Mouse (Mus musculus): ENCODE data around the gene Trappc4. TPM values are rescaled to one million over a fixed set of nuclear protein-coding genes. Genes with fewer than 3 reads are reported as not detected.
A peak's percentile ranks its signal among the peaks of the same experiment; 100 is the strongest.

Gene Trappc4
- polyA plus RNA-seq, 1 experiment from 2014 or later: 334 TPM

DNA sequence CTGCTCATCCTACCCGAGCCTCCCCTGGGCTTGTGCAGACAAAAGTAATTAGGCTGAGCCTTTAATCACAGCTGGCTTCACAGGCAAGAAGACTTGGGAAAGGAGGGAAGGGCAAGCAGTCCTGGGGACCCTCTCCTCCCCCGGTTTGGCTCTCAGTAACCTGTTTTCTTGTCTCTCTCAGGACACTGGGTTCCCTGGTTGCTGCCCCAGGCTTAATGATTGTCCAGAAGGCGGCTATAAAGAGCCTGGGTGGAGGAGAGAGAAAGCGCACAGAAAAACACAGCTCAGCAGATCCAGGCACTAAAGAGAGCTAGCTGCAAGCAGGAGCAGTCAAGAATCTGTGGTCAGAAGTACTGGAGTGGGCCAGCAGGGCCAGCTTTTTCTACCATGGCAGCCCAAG is 9.3 kb downstream of the Trappc4 start:
- Histone ChIP-seq H3K9ac (replicated peaks; ENCODE audit: low read depth, low read length) (peak overlapping the region; percentile 40), H3K4me3 (replicated peaks; ENCODE audit: low read length) (peak overlapping the region; percentile 79; the same call in 1 of the 2 replicates), H3K36me3 (ENCODE audit: control insufficient read depth, insufficient read depth) (peaks cover 7% of the 10 kb centered on the region), H3K27me3 (replicated peaks; ENCODE audit: control insufficient read depth, insufficient read depth, low read length) (no peaks in the 10 kb centered on the region), H3K27ac (ENCODE audit: low read length) (no peak overlapping the region), H3K4me1 (replicated peaks; ENCODE audit: control insufficient read depth, insufficient read depth, low read length) (peaks cover 16% of the 10 kb centered on the region), H3K9me3 (ENCODE audit: control insufficient read depth, low read length) (no peaks in the 10 kb centered on the region), H3K4me2 (ENCODE audit: low read length) (peak overlapping the region; percentile 85)
- 13% methylated on average over 4 of the region's 4 CpGs for WGBS
- ATAC-seq: no peak

GRCm38 (mm10) chr9:44396684-44397411 is 10.6 kb downstream of the Trappc4 start, which contains the start of gene Slc37a4:
TSS of gene Slc37a4 (plus strand) at chr9:44396852.
- WGBS: under 1% methylated on average over 43 of the region's 43 CpGs

GRCm38 (mm10) chr9:44391466-44391865 is 15.9 kb downstream of the Trappc4 start:
- Histone ChIP-seq H3K4me1 (replicated peaks; ENCODE audit: control insufficient read depth, insufficient read depth, low read length) (no peaks in the 10 kb centered on the region), H3K27me3 (replicated peaks; ENCODE audit: control insufficient read depth, insufficient read depth, low read length) (no peaks in the 10 kb centered on the region), H3K36me3 (ENCODE audit: control insufficient read depth, insufficient read depth) (peaks cover 20% of the 10 kb centered on the region), H3K4me3 (replicated peaks; ENCODE audit: low read length) (no peak overlapping the region), H3K4me2 (ENCODE audit: low read length) (no peak overlapping the region), H3K27ac (ENCODE audit: low read length) (no peak overlapping the region), H3K9ac (replicated peaks; ENCODE audit: low read depth, low read length) (no peak overlapping the region), H3K9me3 (ENCODE audit: control insufficient read depth, low read length) (no peaks in the 10 kb centered on the region)
- WGBS: 33% methylated on average over 4 of the region's 4 CpGs
- ATAC-seq: peak; percentile 60; the same call in 1 of the 2 replicates

More at GRCm38 (mm10) chr9:44396684-44397411, 10.6 kb downstream of the Trappc4 start, which contains the start of gene Slc37a4:
- no peaks in the 10 kb centered on the region for H3K27me3 ChIP-seq (replicated peaks; ENCODE audit: control insufficient read depth, insufficient read depth, low read length)
- H3K4me2 ChIP-seq (ENCODE audit: low read length): peak within 1 kb of the TSS; percentile 85
- peak within 1 kb of the TSS; percentile 85 for H3K9ac ChIP-seq (replicated peaks; ENCODE audit: low read depth, low read length)
- peak within 1 kb of the TSS; percentile 79 for H3K4me3 ChIP-seq (replicated peaks; ENCODE audit: low read length)
- no peaks in the 10 kb centered on the region for H3K9me3 ChIP-seq (ENCODE audit: control insufficient read depth, low read length)
- H3K36me3 ChIP-seq (ENCODE audit: control insufficient read depth, insufficient read depth): peaks cover 3% of the 10 kb centered on the region
- H3K4me1 ChIP-seq (replicated peaks; ENCODE audit: control insufficient read depth, insufficient read depth, low read length): peaks cover 16% of the 10 kb centered on the region
- H3K27ac ChIP-seq (ENCODE audit: low read length): peak within 1 kb of the TSS; percentile 80
- ATAC-seq: peak; percentile 97

GRCm38 (mm10) chr9:44389273-44389672 is 18.1 kb downstream of the Trappc4 start:
- Histone ChIP-seq H3K4me3 (replicated peaks; ENCODE audit: low read length) (no peak overlapping the region), H3K36me3 (ENCODE audit: control insufficient read depth, insufficient read depth) (peaks cover 31% of the 10 kb centered on the region), H3K4me2 (ENCODE audit: low read length) (no peak overlapping the region), H3K9me3 (ENCODE audit: control insufficient read depth, low read length) (no peaks in the 10 kb centered on the region), H3K27ac (ENCODE audit: low read length) (no peak overlapping the region), H3K4me1 (replicated peaks; ENCODE audit: control insufficient read depth, insufficient read depth, low read length) (no peaks in the 10 kb centered on the region), H3K27me3 (replicated peaks; ENCODE audit: control insufficient read depth, insufficient read depth, low read length) (no peaks in the 10 kb centered on the region), H3K9ac (replicated peaks; ENCODE audit: low read depth, low read length) (no peak overlapping the region)
- ATAC-seq: no peak
- WGBS: 61% methylated on average over 8 of the region's 8 CpGs

DNA sequence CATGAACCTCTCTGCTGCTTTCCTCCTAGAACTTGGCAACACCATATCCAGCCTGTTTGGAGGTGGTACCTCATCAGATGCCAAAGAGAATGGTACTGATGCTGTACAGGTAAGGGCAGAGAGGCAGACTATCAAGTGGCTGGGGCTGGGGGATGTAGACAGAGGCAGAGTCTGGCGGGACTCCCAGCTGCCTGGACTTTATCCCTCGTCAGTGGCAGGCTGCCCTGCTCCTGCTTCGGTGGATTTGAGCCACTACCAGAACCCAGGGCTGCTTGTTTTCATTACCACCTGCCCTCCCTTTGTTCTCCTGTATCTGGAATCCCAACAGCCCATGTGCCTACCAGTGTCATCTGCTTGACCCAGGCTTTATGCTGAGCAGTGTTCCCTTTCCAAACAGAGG is 20.2 kb downstream of the Trappc4 start:
- peaks cover 41% of the 10 kb centered on the region for H3K36me3 ChIP-seq (ENCODE audit: control insufficient read depth, insufficient read depth)
- no peaks in the 10 kb centered on the region for H3K27me3 ChIP-seq (replicated peaks; ENCODE audit: control insufficient read depth, insufficient read depth, low read length)
- no peak overlapping the region for H3K4me3 ChIP-seq (replicated peaks; ENCODE audit: low read length)
- no peaks in the 10 kb centered on the region for H3K9me3 ChIP-seq (ENCODE audit: control insufficient read depth, low read length)
- H3K4me2 ChIP-seq (ENCODE audit: low read length): no peak overlapping the region
- H3K4me1 ChIP-seq (replicated peaks; ENCODE audit: control insufficient read depth, insufficient read depth, low read length): no peaks in the 10 kb centered on the region
- H3K9ac ChIP-seq (replicated peaks; ENCODE audit: low read depth, low read length): no peak overlapping the region
- no peak for ATAC-seq
- H3K27ac ChIP-seq (ENCODE audit: low read length): no peak overlapping the region
- WGBS: 84% methylated on average over 3 of the region's 3 CpGs

DNA sequence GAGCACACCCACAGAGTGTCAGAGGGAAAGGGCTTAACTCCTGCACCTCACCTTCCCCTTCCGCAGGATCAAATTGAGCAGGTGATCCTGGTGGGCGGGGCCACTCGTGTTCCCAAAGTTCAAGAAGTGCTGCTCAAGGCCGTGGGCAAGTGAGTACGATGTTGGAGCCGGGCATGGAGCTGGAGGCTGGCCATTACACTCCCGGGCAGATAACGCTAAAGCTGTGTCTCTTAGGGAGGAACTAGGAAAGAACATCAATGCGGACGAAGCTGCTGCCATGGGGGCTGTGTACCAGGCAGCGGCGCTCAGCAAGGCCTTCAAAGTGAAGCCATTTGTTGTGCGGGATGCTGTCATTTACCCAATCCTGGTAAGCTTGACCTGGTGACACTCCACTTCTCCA is 22.8 kb downstream of the Trappc4 start:
- WGBS: 88% methylated on average over 13 of the region's 13 CpGs
- H3K4me1 ChIP-seq (replicated peaks; ENCODE audit: control insufficient read depth, insufficient read depth, low read length): peaks cover 10% of the 10 kb centered on the region
- peaks cover 44% of the 10 kb centered on the region for H3K36me3 ChIP-seq (ENCODE audit: control insufficient read depth, insufficient read depth)
- H3K9ac ChIP-seq (replicated peaks; ENCODE audit: low read depth, low read length): no peak overlapping the region
- ATAC-seq: no peak
- no peak overlapping the region for H3K4me3 ChIP-seq (replicated peaks; ENCODE audit: low read length)
- H3K9me3 ChIP-seq (ENCODE audit: control insufficient read depth, low read length): no peaks in the 10 kb centered on the region
- H3K4me2 ChIP-seq (ENCODE audit: low read length): no peak overlapping the region
- no peak overlapping the region for H3K27ac ChIP-seq (ENCODE audit: low read length)
- H3K27me3 ChIP-seq (replicated peaks; ENCODE audit: control insufficient read depth, insufficient read depth, low read length): no peaks in the 10 kb centered on the region

GRCm38 (mm10) chr9:44379862-44380261 is 27.5 kb downstream of the Trappc4 start:
- Histone ChIP-seq H3K4me1 (replicated peaks; ENCODE audit: control insufficient read depth, insufficient read depth, low read length) (peaks cover 13% of the 10 kb centered on the region), H3K9ac (replicated peaks; ENCODE audit: low read depth, low read length) (peak overlapping the region; percentile 97), H3K27ac (ENCODE audit: low read length) (peak overlapping the region; percentile 84), H3K4me2 (ENCODE audit: low read length) (peak overlapping the region; percentile 98), H3K27me3 (replicated peaks; ENCODE audit: control insufficient read depth, insufficient read depth, low read length) (no peaks in the 10 kb centered on the region), H3K9me3 (ENCODE audit: control insufficient read depth, low read length) (no peaks in the 10 kb centered on the region), H3K4me3 (replicated peaks; ENCODE audit: low read length) (peak overlapping the region; percentile 93), H3K36me3 (ENCODE audit: control insufficient read depth, insufficient read depth) (peaks cover 17% of the 10 kb centered on the region)
- 8% methylated on average over 15 of the region's 15 CpGs for WGBS
- ATAC-seq: peak; percentile 14; the same call in 1 of the 2 replicates

- Histone ChIP-seq H3K4me3 (replicated peaks; ENCODE audit: low read length) (peak within 1 kb of the TSS; percentile 93), H3K27me3 (replicated peaks; ENCODE audit: control insufficient read depth, insufficient read depth, low read length) (no peaks in the 10 kb centered on the region), H3K4me2 (ENCODE audit: low read length) (peak within 1 kb of the TSS; percentile 98), H3K9ac (replicated peaks; ENCODE audit: low read depth, low read length) (peak within 1 kb of the TSS; percentile 97), H3K36me3 (ENCODE audit: control insufficient read depth, insufficient read depth) (peaks cover 13% of the 10 kb centered on the region), H3K9me3 (ENCODE audit: control insufficient read depth, low read length) (no peaks in the 10 kb centered on the region), H3K4me1 (replicated peaks; ENCODE audit: control insufficient read depth, insufficient read depth, low read length) (peaks cover 13% of the 10 kb centered on the region), H3K27ac (ENCODE audit: low read length) (peak within 1 kb of the TSS; percentile 91)
- peak; percentile 99 for ATAC-seq
- WGBS: under 1% methylated on average over 82 of the region's 83 CpGs
Observed at GRCm38 (mm10) chr9:44379054-44379834, 28.2 kb downstream of the Trappc4 start, which contains the start of gene Hyou1. TSS of gene Hyou1 (plus strand) at chr9:44379490.

GRCm38 (mm10) chr9:44378153-44378730 is 29.2 kb downstream of the Trappc4 start:
- peak overlapping the region; percentile 73 for H3K4me2 ChIP-seq (ENCODE audit: low read length)
- no peaks in the 10 kb centered on the region for H3K9me3 ChIP-seq (ENCODE audit: control insufficient read depth, low read length)
- no peak overlapping the region for H3K27ac ChIP-seq (ENCODE audit: low read length)
- H3K4me3 ChIP-seq (replicated peaks; ENCODE audit: low read length): peak overlapping the region; percentile 93
- WGBS: 92% methylated on average over 5 of the region's 5 CpGs
- no peaks in the 10 kb centered on the region for H3K27me3 ChIP-seq (replicated peaks; ENCODE audit: control insufficient read depth, insufficient read depth, low read length)
- peaks cover 13% of the 10 kb centered on the region for H3K36me3 ChIP-seq (ENCODE audit: control insufficient read depth, insufficient read depth)
- H3K9ac ChIP-seq (replicated peaks; ENCODE audit: low read depth, low read length): no peak overlapping the region
- H3K4me1 ChIP-seq (replicated peaks; ENCODE audit: control insufficient read depth, insufficient read depth, low read length): peaks cover 13% of the 10 kb centered on the region
- no peak for ATAC-seq

Measured in forebrain, embryonic 16.5 days (tissue).